Mouse (Mus musculus) cortical plate, adult 2 months (tissue): ENCODE measurements around the gene Asprv1. TPM values are rescaled to one million over a fixed set of nuclear protein-coding genes. Genes with fewer than 3 reads are reported as not detected.

ENCODE experiments used
- H3K27ac ChIP-seq: fragments of 200-500 bp; 2 replicates; pipeline ENCODE4 v1.5.1; 2012; ENCODE audit warnings: low read length, control low read depth, inconsistent platforms; ENCODE audit not compliant: insufficient read depth
- H3K4me1 ChIP-seq: fragments of 200-500 bp; 2 replicates; pipeline ENCODE4 v1.6.1; 2011; ENCODE audit warnings: low read length; ENCODE audit not compliant: control insufficient read depth, insufficient read depth
- H3K4me3 ChIP-seq: fragments of 200-500 bp; 2 replicates; pipeline ENCODE4 v1.5.1; 2011; ENCODE audit warnings: mild to moderate bottlenecking, low read length, control low read depth; ENCODE audit not compliant: insufficient read depth
- CTCF ChIP-seq: fragments of 200-500 bp; IDR thresholded peaks from 2 replicates; pipeline ENCODE4 v1.5.1; 2011; ENCODE audit warnings: mild to moderate bottlenecking, control low read depth, low read length; ENCODE audit not compliant: insufficient read depth; ENCODE audit errors: extremely low read depth
- POLR2A ChIP-seq: fragments of 200-500 bp; IDR thresholded peaks from 2 replicates; pipeline ENCODE4 v1.6.1; 2011; ENCODE audit warnings: mild to moderate bottlenecking, low read length, control low read depth; ENCODE audit not compliant: insufficient read depth; ENCODE audit errors: extremely low read depth
- polyA plus RNA-seq: library from polyadenylated mRNA; depleted of rRNA; stranded (reverse); fragments of >200 nt; gene quantifications from 2 replicates; pipeline ENCODE4 v1.2.3, GENCODE M21; 2012

Gene Asprv1
- polyA plus RNA-seq, 1 experiment = 3.0 TPM

GRCm38 (mm10) chr6:86593146-86593897, 34.6 kb upstream of the Asprv1 start:
- no peak overlapping the region for H3K4me3 ChIP-seq
- no peak for TF ChIP-seq POLR2A
- no peak for TF ChIP-seq CTCF
- H3K27ac ChIP-seq = no peak overlapping the region
- no peaks in the 10 kb centered on the region for H3K4me1 ChIP-seq

GRCm38 (mm10) chr6:86594636-86595035, 33.3 kb upstream of the Asprv1 start:
- H3K4me1 ChIP-seq = no peaks in the 10 kb centered on the region
- no peak overlapping the region for H3K4me3 ChIP-seq
- no peak for TF ChIP-seq POLR2A
- no peak for TF ChIP-seq CTCF
- no peak overlapping the region for H3K27ac ChIP-seq

- H3K4me3 ChIP-seq = no peak overlapping the region
- TF ChIP-seq POLR2A = no peak
- TF ChIP-seq CTCF = no peak
- H3K4me1 ChIP-seq = no peaks in the 10 kb centered on the region
- H3K27ac ChIP-seq = no peak overlapping the region
These were observed 32.0 kb upstream of the Asprv1 start for GRCm38 (mm10) chr6:86595865-86596440.

GRCm38 (mm10) chr6:86598742-86599193, 29.2 kb upstream of the Asprv1 start:
- Histone ChIP-seq H3K4me1 (no peaks in the 10 kb centered on the region), H3K27ac (no peak overlapping the region)
- no peak for TF ChIP-seq CTCF
- TF ChIP-seq POLR2A = no peak

GRCm38 (mm10) chr6:86599197-86599596, 28.8 kb upstream of the Asprv1 start:
- TF ChIP-seq CTCF (peak; percentile 96), POLR2A (no peak)
- Histone ChIP-seq H3K4me1 (no peaks in the 10 kb centered on the region), H3K27ac (no peak overlapping the region), H3K4me3 (no peak overlapping the region)

More at GRCm38 (mm10) chr6:86598742-86599193, 29.2 kb upstream of the Asprv1 start:
- no peak overlapping the region for H3K4me3 ChIP-seq

- H3K4me1 ChIP-seq = no peaks in the 10 kb centered on the region
- no peak for TF ChIP-seq POLR2A
- TF ChIP-seq CTCF = no peak
- no peak overlapping the region for H3K27ac ChIP-seq
- H3K4me3 ChIP-seq = no peak overlapping the region
These were observed 28.0 kb upstream of the Asprv1 start for GRCm38 (mm10) chr6:86599951-86600414.

- H3K4me1 ChIP-seq = no peaks in the 10 kb centered on the region
- H3K4me3 ChIP-seq = no peak overlapping the region
- TF ChIP-seq CTCF (no peak), POLR2A (no peak)
- H3K27ac ChIP-seq = no peak overlapping the region
These were observed 22.7 kb upstream of the Asprv1 start for GRCm38 (mm10) chr6:86605260-86605659.

- H3K4me3 ChIP-seq = no peak overlapping the region
- no peak for TF ChIP-seq CTCF
- no peak for TF ChIP-seq POLR2A
- H3K27ac ChIP-seq = no peak overlapping the region
- H3K4me1 ChIP-seq = no peaks in the 10 kb centered on the region
These were observed 21.7 kb upstream of the Asprv1 start for GRCm38 (mm10) chr6:86606289-86606688.

- TF ChIP-seq POLR2A (no peak), CTCF (no peak)
- no peak overlapping the region for H3K27ac ChIP-seq
- H3K4me1 ChIP-seq = no peaks in the 10 kb centered on the region
- no peak overlapping the region for H3K4me3 ChIP-seq
These were observed 20.5 kb upstream of the Asprv1 start for GRCm38 (mm10) chr6:86607471-86607870.

GRCm38 (mm10) chr6:86609235-86609634, 18.7 kb upstream of the Asprv1 start:
- H3K27ac ChIP-seq = no peak overlapping the region
- H3K4me1 ChIP-seq = no peaks in the 10 kb centered on the region
- no peak overlapping the region for H3K4me3 ChIP-seq
- no peak for TF ChIP-seq CTCF
- TF ChIP-seq POLR2A = no peak
